Mouse (Mus musculus): ENCODE data around the gene Sash1.

DNA sequence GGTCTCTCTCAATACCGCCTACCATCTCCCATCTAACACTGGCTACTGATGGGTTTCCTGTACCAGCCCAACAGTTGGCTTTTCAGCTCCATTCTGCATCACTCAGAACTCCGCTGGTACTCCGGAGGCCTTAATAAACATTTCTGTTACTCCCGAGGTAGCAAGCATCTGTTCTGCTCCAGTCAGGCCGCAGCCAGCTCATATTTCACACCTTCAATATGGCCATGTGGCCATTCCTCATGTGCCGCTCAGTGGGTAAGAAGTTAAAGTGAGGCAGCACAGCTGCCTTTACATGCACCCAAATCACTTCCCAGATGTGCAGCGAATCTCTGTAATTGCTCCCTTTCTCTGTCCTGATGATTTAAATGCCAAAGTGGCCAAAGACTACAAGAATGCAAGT lies 32.5 kb downstream of the Sash1 start:
- no peak for TF ChIP-seq CTCF (IDR thresholded peaks at IDR 0.05; ENCODE audit: borderline replicate concordance, control insufficient read depth, extremely low read depth, insufficient read depth, low read length, poor library complexity)
- TF ChIP-seq POLR2A (IDR thresholded peaks at IDR 0.05; ENCODE audit: control insufficient read depth, extremely low read depth, insufficient read depth, low read length, poor library complexity): no peak
